Mouse (Mus musculus): ENCODE measurements around the gene Zmym4. TPM values are rescaled to one million over a fixed set of nuclear protein-coding genes. Genes with fewer than 3 reads are reported as not detected.

Zmym4 gene
- polyA plus RNA-seq, 1 experiment from 2014 or later: 22.7 TPM

DNA sequence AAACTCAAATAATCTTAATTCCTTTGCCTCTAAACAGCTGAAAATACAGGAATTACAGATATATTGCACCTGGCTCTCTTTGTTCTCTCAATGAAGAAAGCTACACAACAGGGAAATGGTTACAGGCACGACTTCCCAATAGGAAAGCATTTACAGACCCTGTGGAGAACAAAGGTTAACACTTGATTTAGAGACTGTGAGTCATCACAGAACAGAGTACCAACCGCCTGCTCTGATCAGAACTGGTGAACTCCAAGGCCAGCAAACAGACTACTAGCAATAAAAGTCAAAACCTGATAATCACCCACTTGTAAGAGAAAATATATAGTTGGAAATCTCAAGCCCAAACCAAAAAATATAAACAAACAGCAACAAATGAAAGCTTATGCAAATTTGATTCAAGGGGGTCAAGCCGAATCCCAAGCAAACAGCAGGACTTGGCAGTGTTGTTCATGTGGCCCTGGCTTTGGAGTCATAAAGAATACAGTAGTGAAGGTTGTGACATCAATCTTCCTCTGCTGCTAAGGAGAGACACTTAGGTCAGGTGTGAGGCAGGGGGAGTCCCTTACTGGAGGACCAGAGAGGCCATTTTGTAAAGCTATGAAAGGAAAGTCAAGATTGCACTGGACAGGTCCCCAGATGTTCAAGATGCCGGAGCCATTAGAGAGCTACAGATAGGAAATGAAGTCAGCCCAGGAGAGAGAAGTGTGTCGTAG lies 88.2 kb downstream of the Zmym4 start:
- no peaks in the 10 kb centered on the region for H3K4me1 ChIP-seq (ENCODE audit: control insufficient read depth, insufficient read depth, low read length)
- H3K27me3 ChIP-seq (replicated peaks; ENCODE audit: control insufficient read depth, insufficient read depth, low read length): no peaks in the 10 kb centered on the region
- 87% methylated on average over 5 of the region's 5 CpGs for WGBS
- H3K4me2 ChIP-seq (ENCODE audit: low read length): no peak overlapping the region
- no peaks in the 10 kb centered on the region for H3K9me3 ChIP-seq (replicated peaks; ENCODE audit: control insufficient read depth, low read length)
- ATAC-seq (no peak), DNase-seq (ENCODE audit: low spot score) (no peak)
- H3K27ac ChIP-seq (ENCODE audit: low read depth, low read length): no peak overlapping the region
- no peak overlapping the region for H3K9ac ChIP-seq (ENCODE audit: low read length)
- no peak overlapping the region for H3K4me3 ChIP-seq (ENCODE audit: low read depth, low read length)
- H3K36me3 ChIP-seq (ENCODE audit: control insufficient read depth, insufficient read depth, low read length): peaks cover 77% of the 10 kb centered on the region

DNA sequence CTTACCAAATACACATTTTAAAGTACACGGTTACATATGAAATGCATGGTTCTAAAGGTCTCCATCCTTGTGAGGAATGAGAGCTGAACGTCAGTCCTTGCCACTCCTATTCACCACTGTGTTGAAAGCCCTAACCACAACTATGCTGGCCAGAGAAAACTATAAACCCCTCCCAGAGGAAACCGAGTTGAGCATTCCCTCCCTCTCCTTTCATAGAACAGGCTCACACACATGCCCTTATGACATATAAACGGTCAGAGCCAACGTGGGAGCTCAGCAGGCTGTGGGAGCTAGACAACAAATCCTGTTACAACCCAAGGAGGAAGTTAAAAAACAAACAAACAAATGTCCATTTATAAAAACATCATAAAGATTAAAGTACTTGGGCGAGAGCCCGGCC lies 95.2 kb downstream of the Zmym4 start:
- H3K27ac ChIP-seq (ENCODE audit: low read depth, low read length): no peak overlapping the region
- no peak overlapping the region for H3K4me2 ChIP-seq (ENCODE audit: low read length)
- H3K4me1 ChIP-seq (ENCODE audit: control insufficient read depth, insufficient read depth, low read length): no peaks in the 10 kb centered on the region
- peaks cover 60% of the 10 kb centered on the region for H3K36me3 ChIP-seq (ENCODE audit: control insufficient read depth, insufficient read depth, low read length)
- no peaks in the 10 kb centered on the region for H3K27me3 ChIP-seq (replicated peaks; ENCODE audit: control insufficient read depth, insufficient read depth, low read length)
- no peaks in the 10 kb centered on the region for H3K9me3 ChIP-seq (replicated peaks; ENCODE audit: control insufficient read depth, low read length)
- DNase-seq (ENCODE audit: low spot score): no peak
- WGBS: 83% methylated on average over 7 of the region's 7 CpGs
- ATAC-seq: no peak
- H3K9ac ChIP-seq (ENCODE audit: low read length): no peak overlapping the region
- no peak overlapping the region for H3K4me3 ChIP-seq (ENCODE audit: low read depth, low read length)

GRCm38 (mm10) chr4:126868699-126869098 lies 99.2 kb downstream of the Zmym4 start:
- Histone ChIP-seq H3K4me2 (ENCODE audit: low read length) (no peak overlapping the region), H3K36me3 (ENCODE audit: control insufficient read depth, insufficient read depth, low read length) (peaks cover 63% of the 10 kb centered on the region), H3K27me3 (replicated peaks; ENCODE audit: control insufficient read depth, insufficient read depth, low read length) (no peaks in the 10 kb centered on the region), H3K9me3 (replicated peaks; ENCODE audit: control insufficient read depth, low read length) (no peaks in the 10 kb centered on the region), H3K27ac (ENCODE audit: low read depth, low read length) (no peak overlapping the region), H3K4me3 (ENCODE audit: low read depth, low read length) (no peak overlapping the region), H3K9ac (ENCODE audit: low read length) (no peak overlapping the region), H3K4me1 (ENCODE audit: control insufficient read depth, insufficient read depth, low read length) (no peaks in the 10 kb centered on the region)
- 92% methylated on average over 12 of the region's 12 CpGs for WGBS
- DNase-seq (ENCODE audit: low spot score) (no peak), ATAC-seq (no peak)

DNA sequence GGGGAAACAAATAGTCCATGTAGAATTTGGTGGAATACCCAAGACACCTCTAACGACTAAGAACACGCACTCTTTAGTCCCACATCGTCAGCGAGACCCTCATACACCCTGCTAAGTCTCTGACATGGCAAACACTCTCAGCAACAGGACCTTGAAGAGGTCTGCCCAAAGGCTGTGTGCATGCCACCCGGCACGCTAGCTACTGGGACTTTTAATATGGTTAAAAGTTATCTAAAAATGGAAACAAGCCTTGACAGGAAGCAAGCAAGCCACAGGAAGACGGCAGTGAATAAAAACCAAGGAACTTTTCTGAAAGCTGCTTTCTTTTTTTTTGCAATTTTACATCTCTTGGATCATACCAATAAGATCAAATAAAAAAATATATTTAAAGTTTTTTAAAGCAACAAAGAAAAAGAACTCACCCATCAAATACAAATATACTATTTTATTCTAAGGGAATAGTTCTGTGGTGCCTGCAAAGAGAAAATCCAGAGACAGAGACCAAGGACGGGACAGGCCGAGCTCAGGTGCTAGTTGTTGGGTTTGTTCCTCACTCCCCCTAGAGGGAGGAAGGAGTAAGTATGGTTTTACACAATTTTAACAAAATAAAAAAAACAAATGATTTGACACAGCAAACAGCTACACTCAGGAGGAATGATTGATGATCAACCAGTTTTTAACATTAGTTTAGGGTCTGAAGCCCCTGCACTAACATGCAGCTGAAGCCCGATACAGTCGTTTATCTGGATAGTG lies 106.2 kb downstream of the Zmym4 start:
- H3K36me3 ChIP-seq (ENCODE audit: control insufficient read depth, insufficient read depth, low read length): peaks cover 64% of the 10 kb centered on the region
- no peak for ATAC-seq

DNA sequence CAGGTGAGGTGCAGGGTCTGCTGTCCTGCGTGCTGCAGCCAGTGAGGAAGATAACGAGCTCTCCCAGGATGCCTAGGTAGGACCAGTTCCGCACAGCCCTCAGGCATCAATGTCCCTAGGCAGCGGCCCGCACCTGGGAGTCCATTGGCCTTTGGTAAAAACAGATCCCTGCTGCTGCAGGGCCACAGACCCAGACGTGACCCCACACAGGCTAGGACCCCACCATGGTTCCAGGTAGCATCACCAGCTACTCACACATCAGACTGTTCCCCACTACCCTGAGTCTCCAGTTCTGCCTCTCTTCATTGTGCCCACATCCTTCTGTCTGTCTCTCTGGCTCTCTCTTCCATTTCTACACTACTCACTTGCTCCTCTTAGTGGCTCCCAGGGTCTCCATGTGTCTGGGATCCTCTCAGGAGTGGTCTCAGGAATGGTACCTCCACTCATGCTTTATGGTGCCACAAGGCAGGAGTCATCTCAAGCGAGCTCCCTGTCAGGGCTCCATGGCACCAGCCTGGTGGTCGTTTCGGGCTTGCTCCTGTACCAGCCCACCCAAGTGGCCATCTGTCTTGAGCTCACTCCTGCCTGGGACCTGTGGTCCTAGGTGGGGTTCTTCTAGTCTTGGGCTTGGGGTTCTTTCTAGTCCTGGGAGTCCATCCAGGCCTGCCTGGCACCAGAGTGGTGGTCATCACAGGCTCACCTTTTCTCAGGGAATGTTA lies 107.5 kb downstream of the Zmym4 start:
- H3K4me1 ChIP-seq (ENCODE audit: control insufficient read depth, insufficient read depth, low read length): no peaks in the 10 kb centered on the region
- peaks cover 60% of the 10 kb centered on the region for H3K36me3 ChIP-seq (ENCODE audit: control insufficient read depth, insufficient read depth, low read length)
- H3K9ac ChIP-seq (ENCODE audit: low read length): no peak overlapping the region
- DNase-seq (ENCODE audit: low spot score) (no peak), ATAC-seq (no peak)
- H3K27me3 ChIP-seq (replicated peaks; ENCODE audit: control insufficient read depth, insufficient read depth, low read length): no peaks in the 10 kb centered on the region
- no peak overlapping the region for H3K27ac ChIP-seq (ENCODE audit: low read depth, low read length)
- H3K4me2 ChIP-seq (ENCODE audit: low read length): no peak overlapping the region
- H3K9me3 ChIP-seq (replicated peaks; ENCODE audit: control insufficient read depth, low read length): no peaks in the 10 kb centered on the region
- H3K4me3 ChIP-seq (ENCODE audit: low read depth, low read length): no peak overlapping the region
- WGBS: 84% methylated on average over 9 of the region's 9 CpGs

More for the DNA sequence above, 106.2 kb downstream of the Zmym4 start:
- Histone ChIP-seq H3K4me2 (ENCODE audit: low read length) (no peak overlapping the region), H3K4me3 (ENCODE audit: low read depth, low read length) (no peak overlapping the region), H3K27ac (ENCODE audit: low read depth, low read length) (no peak overlapping the region), H3K9ac (ENCODE audit: low read length) (no peak overlapping the region), H3K9me3 (replicated peaks; ENCODE audit: control insufficient read depth, low read length) (no peaks in the 10 kb centered on the region), H3K27me3 (replicated peaks; ENCODE audit: control insufficient read depth, insufficient read depth, low read length) (no peaks in the 10 kb centered on the region), H3K4me1 (ENCODE audit: control insufficient read depth, insufficient read depth, low read length) (no peaks in the 10 kb centered on the region)
- 82% methylated on average over 11 of the region's 11 CpGs for WGBS
- DNase-seq (ENCODE audit: low spot score): peak; percentile 17

DNA sequence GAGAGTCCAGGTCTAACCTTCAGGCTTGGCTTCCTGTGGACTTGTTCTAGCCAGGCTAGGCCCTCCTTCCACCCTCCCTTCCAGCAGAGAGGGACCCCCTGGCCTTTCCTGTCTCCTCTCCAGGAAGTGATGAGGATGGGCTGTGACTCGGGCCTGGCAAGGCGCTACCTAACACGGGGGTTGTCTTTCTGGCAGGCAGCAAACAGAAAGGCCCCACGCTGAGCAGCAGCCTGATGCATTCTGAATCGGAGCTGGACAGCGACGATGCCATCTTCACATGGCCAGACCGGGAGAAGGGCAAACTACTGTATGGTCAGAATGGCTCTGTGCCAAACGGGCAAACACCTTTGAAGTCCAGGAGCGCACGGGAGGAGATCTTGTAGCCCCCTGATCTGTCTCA lies 115.0 kb downstream of the Zmym4 start:
- Histone ChIP-seq H3K4me2 (ENCODE audit: low read length) (no peak overlapping the region), H3K4me1 (ENCODE audit: control insufficient read depth, insufficient read depth, low read length) (no peaks in the 10 kb centered on the region), H3K27me3 (replicated peaks; ENCODE audit: control insufficient read depth, insufficient read depth, low read length) (no peaks in the 10 kb centered on the region), H3K9me3 (replicated peaks; ENCODE audit: control insufficient read depth, low read length) (no peaks in the 10 kb centered on the region), H3K4me3 (ENCODE audit: low read depth, low read length) (no peak overlapping the region), H3K27ac (ENCODE audit: low read depth, low read length) (no peak overlapping the region), H3K36me3 (ENCODE audit: control insufficient read depth, insufficient read depth, low read length) (peaks cover 62% of the 10 kb centered on the region), H3K9ac (ENCODE audit: low read length) (no peak overlapping the region)
- no peak for DNase-seq (ENCODE audit: low spot score)
- WGBS: 74% methylated on average over 11 of the region's 11 CpGs
- ATAC-seq: no peak

DNA sequence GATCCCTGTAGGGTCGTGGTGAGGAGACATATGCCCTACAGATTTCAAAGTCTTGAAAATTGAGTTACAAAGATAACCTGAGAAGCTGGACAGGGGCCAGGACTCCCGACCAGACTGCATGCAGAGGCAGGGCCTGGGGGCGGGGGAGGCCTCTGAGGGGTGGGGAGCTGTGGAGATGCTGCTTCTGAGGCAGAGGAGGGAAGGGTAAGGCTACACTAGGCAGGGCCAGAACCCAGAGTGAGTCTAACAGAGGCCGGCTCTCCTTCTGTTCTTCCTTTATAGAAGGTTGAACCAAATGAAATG lies 117.2 kb downstream of the Zmym4 start:
- H3K9me3 ChIP-seq (replicated peaks; ENCODE audit: control insufficient read depth, low read length): no peaks in the 10 kb centered on the region
- H3K4me1 ChIP-seq (ENCODE audit: control insufficient read depth, insufficient read depth, low read length): no peaks in the 10 kb centered on the region
- H3K4me2 ChIP-seq (ENCODE audit: low read length): no peak overlapping the region
- no peak overlapping the region for H3K9ac ChIP-seq (ENCODE audit: low read length)
- ATAC-seq: no peak
- no peaks in the 10 kb centered on the region for H3K27me3 ChIP-seq (replicated peaks; ENCODE audit: control insufficient read depth, insufficient read depth, low read length)
- peaks cover 71% of the 10 kb centered on the region for H3K36me3 ChIP-seq (ENCODE audit: control insufficient read depth, insufficient read depth, low read length)
- 59% methylated on average over 4 of the region's 4 CpGs for WGBS
- DNase-seq (ENCODE audit: low spot score): no peak
- no peak overlapping the region for H3K4me3 ChIP-seq (ENCODE audit: low read depth, low read length)
- H3K27ac ChIP-seq (ENCODE audit: low read depth, low read length): no peak overlapping the region

GRCm38 (mm10) chr4:126850019-126850777 lies 117.7 kb downstream of the Zmym4 start:
- no peaks in the 10 kb centered on the region for H3K9me3 ChIP-seq (replicated peaks; ENCODE audit: control insufficient read depth, low read length)
- no peaks in the 10 kb centered on the region for H3K4me1 ChIP-seq (ENCODE audit: control insufficient read depth, insufficient read depth, low read length)
- no peak overlapping the region for H3K27ac ChIP-seq (ENCODE audit: low read depth, low read length)
- DNase-seq (ENCODE audit: low spot score) (no peak), ATAC-seq (no peak)
- H3K4me3 ChIP-seq (ENCODE audit: low read depth, low read length): no peak overlapping the region
- WGBS: 89% methylated on average over 7 of the region's 7 CpGs
- H3K36me3 ChIP-seq (ENCODE audit: control insufficient read depth, insufficient read depth, low read length): peaks cover 71% of the 10 kb centered on the region
- no peaks in the 10 kb centered on the region for H3K27me3 ChIP-seq (replicated peaks; ENCODE audit: control insufficient read depth, insufficient read depth, low read length)
- H3K9ac ChIP-seq (ENCODE audit: low read length): no peak overlapping the region
- H3K4me2 ChIP-seq (ENCODE audit: low read length): no peak overlapping the region

Measured in forebrain, embryonic 14.5 days (tissue).